Mouse (Mus musculus) heart, embryonic 15.5 days (tissue): Measurements from ENCODE around the gene Sipa1l3. TPM values are rescaled to one million over a fixed set of nuclear protein-coding genes. Genes with fewer than 3 reads are reported as not detected.

Source experiments
- ATAC-seq: fragments of 200-750 bp; cut with Nextera tagmentation; replicated peaks from 2 replicates; pipeline ENCODE4 v1.8.0; 2017; ENCODE audit warnings: low read depth, moderate TSS enrichment; ENCODE audit not compliant: insufficient number of reproducible peaks, insufficient read depth, low FRiP score
- H3K27ac ChIP-seq: fragments of 300-500 bp; sonication (generic); 2 replicates; pipeline ENCODE4 v1.5.1; 2015; ENCODE audit warnings: mild to moderate bottlenecking, inconsistent platforms
- H3K27me3 ChIP-seq: fragments of 300-500 bp; sonication (generic); 2 replicates; pipeline ENCODE4 v1.6.1; 2015; ENCODE audit warnings: inconsistent platforms
- H3K36me3 ChIP-seq: fragments of 300-500 bp; sonication (generic); 2 replicates; pipeline ENCODE4 v1.6.1; 2015; ENCODE audit warnings: mild to moderate bottlenecking, inconsistent platforms
- H3K4me1 ChIP-seq: fragments of 300-500 bp; sonication (generic); replicated peaks from 2 replicates; pipeline ENCODE4 v1.6.1; 2015; ENCODE audit warnings: inconsistent platforms
- H3K4me2 ChIP-seq: fragments of 300-500 bp; sonication (generic); 2 replicates; pipeline ENCODE4 v1.6.1; 2015; ENCODE audit warnings: inconsistent platforms, mild to moderate bottlenecking, moderate library complexity
- H3K4me3 ChIP-seq: fragments of 300-500 bp; sonication (generic); 2 replicates; pipeline ENCODE4 v1.5.1; 2015; ENCODE audit warnings: mild to moderate bottlenecking, inconsistent platforms
- H3K9ac ChIP-seq: fragments of 300-500 bp; sonication (generic); 2 replicates; pipeline ENCODE4 v1.6.1; 2015; ENCODE audit warnings: mild to moderate bottlenecking, inconsistent platforms
- H3K9me3 ChIP-seq: fragments of 300-500 bp; sonication (generic); replicated peaks from 2 replicates; pipeline ENCODE4 v1.6.1; 2016; ENCODE audit warnings: inconsistent platforms
- WGBS: fragments of 180-500 bp; shearing (Covaris S2); methylation state at CpG from one replicate; pipeline ENCODE4 v1.1.7; 2015; ENCODE audit warnings: mixed read lengths; 5-methylcytosine and 5-hydroxymethylcytosine counted together
- polyA plus RNA-seq: library from polyadenylated mRNA; unstranded; fragments of >200 nt; fragmentation: Nextera tagmentation; extraction: Ambion mirVana; gene quantifications from 2 replicates; pipeline ENCODE4 v1.2.1, GENCODE M21; 2015

Gene Sipa1l3
- polyA plus RNA-seq, 1 experiment from 2014 or later = 2.2 TPM

DNA sequence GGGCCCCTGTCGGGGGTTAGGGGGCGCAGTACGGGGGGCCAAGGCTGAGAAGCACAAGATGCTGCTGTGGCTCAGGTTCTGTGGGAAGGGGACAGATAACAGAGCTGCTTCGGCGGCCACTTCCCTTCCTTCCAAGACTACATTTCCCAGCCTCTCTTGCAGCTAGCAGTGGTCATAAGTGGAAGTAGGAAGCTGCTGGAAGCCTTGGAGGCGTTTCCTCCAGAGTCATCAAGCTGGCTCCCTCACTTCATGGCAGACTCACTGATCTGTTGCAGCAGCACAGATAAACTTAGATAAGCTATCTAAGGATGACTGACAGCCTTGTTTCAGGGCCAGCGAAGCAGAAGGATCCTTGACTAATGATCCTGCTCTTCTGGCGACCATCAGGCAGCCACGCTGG, 76.6 kb downstream of the Sipa1l3 start:
- no peak overlapping the region for H3K4me3 ChIP-seq
- peak overlapping the region; percentile 33 for H3K4me2 ChIP-seq
- no peaks in the 10 kb centered on the region for H3K9me3 ChIP-seq
- H3K36me3 ChIP-seq = no peaks in the 10 kb centered on the region
- no peak overlapping the region for H3K9ac ChIP-seq
- peaks cover 86% of the 10 kb centered on the region for H3K27me3 ChIP-seq
- no peak for ATAC-seq
- peaks cover 23% of the 10 kb centered on the region for H3K4me1 ChIP-seq
- no peak overlapping the region for H3K27ac ChIP-seq
- 48% methylated on average over 9 of the region's 9 CpGs for WGBS

DNA sequence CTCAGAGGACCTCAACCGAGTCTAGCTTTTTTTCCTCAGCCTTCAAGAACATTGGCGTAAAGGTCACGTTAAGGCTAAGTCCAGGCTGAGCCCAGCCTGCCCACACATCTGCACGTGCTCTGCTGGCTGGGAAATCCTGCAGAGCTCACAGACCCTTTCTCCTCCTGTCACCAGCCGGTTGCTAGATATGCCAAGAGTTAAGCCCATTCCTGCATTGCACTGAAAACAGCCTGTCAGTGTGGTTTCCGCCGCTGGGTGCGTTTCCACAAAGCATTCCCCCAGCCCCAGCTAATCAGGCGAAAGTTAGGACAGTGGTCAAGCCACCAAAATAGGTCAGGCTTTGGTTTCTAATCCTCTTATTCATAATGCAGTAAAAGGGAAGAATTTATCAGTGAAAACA, 77.3 kb downstream of the Sipa1l3 start:
- Histone ChIP-seq H3K36me3 (no peaks in the 10 kb centered on the region), H3K9ac (no peak overlapping the region), H3K4me1 (peaks cover 28% of the 10 kb centered on the region), H3K4me2 (no peak overlapping the region), H3K27me3 (peaks cover 83% of the 10 kb centered on the region), H3K9me3 (no peaks in the 10 kb centered on the region), H3K4me3 (no peak overlapping the region), H3K27ac (no peak overlapping the region)
- no peak for ATAC-seq
- 50% methylated on average over 9 of the region's 9 CpGs for WGBS

DNA sequence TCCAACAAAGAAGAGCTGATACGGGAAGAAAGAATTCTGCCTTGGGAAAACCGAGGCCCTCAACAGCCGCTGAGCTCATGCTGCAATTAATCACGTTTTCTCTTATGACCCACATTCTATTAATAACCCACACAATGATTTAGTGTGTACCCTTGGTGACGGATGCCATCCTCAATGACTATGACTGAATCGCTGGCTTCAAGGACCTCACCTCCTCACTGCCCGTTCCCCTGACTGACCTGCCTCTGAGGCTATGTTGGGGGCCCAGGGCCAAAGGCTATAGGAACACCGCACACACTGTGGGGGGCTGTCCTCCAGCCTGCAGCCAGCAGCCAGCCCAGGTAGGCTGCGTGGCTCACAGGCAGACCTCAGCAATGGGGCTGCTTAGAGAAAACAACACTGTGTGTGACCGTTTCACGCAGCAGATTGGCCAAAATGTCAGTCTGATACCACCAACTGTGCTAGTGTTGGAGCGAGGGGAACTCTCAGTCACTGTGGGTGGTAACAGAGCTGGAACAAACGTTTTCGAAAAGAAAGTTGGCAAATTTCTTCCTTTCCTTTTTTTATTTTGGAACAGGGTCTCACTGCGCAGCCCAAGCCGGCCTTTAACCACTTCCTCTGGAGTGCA, 79.7 kb downstream of the Sipa1l3 start:
- Histone ChIP-seq H3K36me3 (no peaks in the 10 kb centered on the region), H3K27ac (no peak overlapping the region), H3K9ac (no peak overlapping the region), H3K4me3 (no peak overlapping the region), H3K4me1 (peaks cover 25% of the 10 kb centered on the region), H3K9me3 (no peaks in the 10 kb centered on the region), H3K27me3 (peaks cover 91% of the 10 kb centered on the region), H3K4me2 (no peak overlapping the region)
- ATAC-seq = no peak
- 55% methylated on average over 16 of the region's 16 CpGs for WGBS

DNA sequence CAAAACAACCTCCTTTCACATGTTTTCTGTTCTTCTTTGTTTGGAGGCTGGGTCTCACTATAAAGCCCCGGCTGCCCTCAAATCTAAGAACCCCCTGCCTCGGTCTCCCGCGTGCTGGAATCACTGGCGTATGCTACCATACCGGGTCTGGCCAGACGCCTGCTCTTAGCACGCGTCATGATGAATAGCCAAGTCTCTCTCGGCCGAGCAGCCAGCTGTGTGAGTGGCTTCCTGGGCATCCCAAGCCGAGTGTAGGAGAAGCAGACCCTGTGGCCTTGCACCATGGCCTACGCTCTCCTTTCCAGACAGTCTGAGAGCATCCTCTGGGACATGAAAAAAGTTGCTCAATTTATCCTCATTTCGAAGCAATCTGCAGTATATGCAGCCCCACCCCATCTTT, 80.2 kb downstream of the Sipa1l3 start:
- Histone ChIP-seq H3K36me3 (no peaks in the 10 kb centered on the region), H3K9ac (no peak overlapping the region), H3K27ac (no peak overlapping the region), H3K4me1 (peaks cover 25% of the 10 kb centered on the region), H3K4me3 (no peak overlapping the region), H3K9me3 (no peaks in the 10 kb centered on the region), H3K4me2 (no peak overlapping the region), H3K27me3 (peaks cover 94% of the 10 kb centered on the region)
- no peak for ATAC-seq
- 86% methylated on average over 14 of the region's 14 CpGs for WGBS

DNA sequence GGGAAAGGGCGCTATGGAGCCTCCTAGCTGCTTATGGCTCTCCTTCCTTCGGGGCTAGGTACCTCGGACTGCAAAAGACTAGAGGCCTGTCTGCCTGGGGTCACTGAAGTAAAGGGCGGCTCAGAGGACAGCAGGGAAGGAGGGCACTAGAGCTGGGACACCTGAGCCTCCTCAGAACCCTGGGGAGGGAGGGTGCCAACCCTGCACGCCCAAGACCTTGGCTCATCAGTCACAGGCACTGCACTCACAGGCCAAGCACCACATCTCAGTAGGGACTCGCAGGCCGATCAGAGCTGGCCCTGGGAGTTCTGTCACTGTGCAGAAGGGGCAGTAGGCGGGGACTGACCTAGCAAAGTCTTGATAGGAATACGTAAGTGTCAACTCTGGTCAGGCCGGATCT, 81.4 kb downstream of the Sipa1l3 start:
- Histone ChIP-seq H3K9me3 (no peaks in the 10 kb centered on the region), H3K9ac (no peak overlapping the region), H3K27ac (no peak overlapping the region), H3K4me3 (no peak overlapping the region), H3K4me2 (no peak overlapping the region), H3K36me3 (no peaks in the 10 kb centered on the region), H3K27me3 (peaks cover 91% of the 10 kb centered on the region), H3K4me1 (peaks cover 25% of the 10 kb centered on the region)
- ATAC-seq = no peak
- WGBS = 72% methylated on average over 10 of the region's 10 CpGs

DNA sequence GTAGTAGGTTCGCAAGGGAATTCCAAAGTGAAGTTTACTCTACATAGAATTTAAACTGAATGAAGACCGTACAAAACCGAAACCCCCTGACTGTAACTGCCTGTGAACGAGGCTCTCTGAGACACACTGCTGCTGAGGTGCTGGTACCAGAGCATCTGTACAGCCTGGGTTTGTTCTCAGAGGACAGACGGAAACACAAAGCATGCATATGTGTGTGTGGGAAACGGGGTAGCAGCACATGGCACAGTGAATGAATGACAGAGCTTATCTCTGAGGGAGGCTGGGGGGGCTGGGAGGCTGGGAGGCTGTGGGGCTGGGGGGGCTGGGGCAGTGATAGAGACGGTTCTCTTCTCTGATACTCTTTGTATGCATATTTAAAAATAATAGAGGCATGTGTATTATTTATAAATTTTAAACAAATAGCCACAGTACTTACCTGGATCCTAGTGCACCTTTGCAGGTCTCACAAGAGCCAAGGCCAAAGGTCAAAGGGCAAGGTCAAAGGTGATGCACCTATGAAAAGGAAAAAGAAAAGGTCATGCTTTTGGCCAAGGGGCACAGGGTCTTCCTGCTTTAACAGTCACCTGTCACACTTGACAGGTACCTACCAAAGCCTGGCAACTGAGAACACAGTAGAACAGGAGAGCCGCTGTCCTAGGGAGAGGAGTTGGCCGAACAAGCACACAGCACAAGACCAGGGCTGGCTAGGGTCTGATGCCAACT, 84.0 kb downstream of the Sipa1l3 start:
- H3K9me3 ChIP-seq = no peaks in the 10 kb centered on the region
- H3K27ac ChIP-seq = no peak overlapping the region
- no peak overlapping the region for H3K4me2 ChIP-seq
- H3K9ac ChIP-seq = no peak overlapping the region
- peaks cover 91% of the 10 kb centered on the region for H3K27me3 ChIP-seq
- ATAC-seq = no peak
- H3K4me3 ChIP-seq = no peak overlapping the region
- WGBS = 81% methylated on average over 9 of the region's 9 CpGs
- no peaks in the 10 kb centered on the region for H3K36me3 ChIP-seq
- peaks cover 32% of the 10 kb centered on the region for H3K4me1 ChIP-seq

DNA sequence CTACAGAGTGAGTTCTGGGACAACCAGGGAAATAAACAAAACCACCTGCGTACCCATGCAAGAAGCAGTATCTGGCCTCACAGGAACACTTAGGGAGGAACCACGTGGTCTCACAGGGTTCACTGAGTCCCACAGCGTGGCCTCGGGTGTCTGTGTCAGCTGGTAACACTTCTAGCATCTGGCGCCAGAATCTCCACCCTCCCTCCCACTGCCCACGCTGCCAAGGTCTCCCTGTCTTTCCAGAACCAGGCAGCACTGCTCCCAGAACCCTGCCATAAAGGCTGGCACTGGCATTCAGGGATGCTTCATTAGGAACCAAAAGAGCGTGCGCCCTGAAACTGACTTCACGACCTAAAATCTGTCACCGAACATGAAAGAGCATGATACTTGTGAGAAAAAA, 84.7 kb downstream of the Sipa1l3 start:
- Histone ChIP-seq H3K4me3 (no peak overlapping the region), H3K4me2 (no peak overlapping the region), H3K27me3 (peaks cover 89% of the 10 kb centered on the region), H3K9ac (no peak overlapping the region), H3K36me3 (no peaks in the 10 kb centered on the region), H3K9me3 (no peaks in the 10 kb centered on the region), H3K4me1 (peaks cover 30% of the 10 kb centered on the region), H3K27ac (no peak overlapping the region)
- 83% methylated on average over 10 of the region's 10 CpGs for WGBS
- ATAC-seq = no peak

DNA sequence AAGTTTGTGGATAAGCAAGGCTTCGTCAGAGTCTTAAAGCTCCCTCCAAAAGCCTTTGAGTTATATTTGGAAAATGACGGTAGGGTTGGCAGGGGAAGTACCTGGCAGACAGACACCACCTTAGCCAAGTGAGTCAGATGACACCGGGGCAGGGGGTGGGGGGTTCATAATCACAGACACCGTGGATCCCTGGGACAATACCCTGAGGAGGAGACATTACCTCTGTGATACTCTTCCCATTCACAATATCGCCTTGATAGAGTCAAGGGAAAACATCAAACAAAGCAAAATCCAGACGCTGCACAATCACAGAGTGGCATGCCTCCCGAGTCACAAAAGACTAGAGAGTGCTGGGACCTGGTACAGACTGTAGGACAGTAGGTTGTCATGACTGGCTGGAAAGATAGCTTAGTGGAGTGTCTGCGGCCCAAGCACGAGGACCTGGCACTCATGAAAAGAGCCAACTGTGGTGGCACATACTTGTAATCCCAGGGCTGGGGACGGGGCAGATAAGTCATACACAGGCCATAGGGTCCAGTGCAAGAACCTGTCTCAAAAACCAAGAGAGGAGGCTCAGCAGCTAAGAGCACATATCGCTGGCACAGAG, 85.4 kb downstream of the Sipa1l3 start:
- H3K36me3 ChIP-seq = no peaks in the 10 kb centered on the region
- H3K4me2 ChIP-seq = no peak overlapping the region
- ATAC-seq = no peak
- peaks cover 87% of the 10 kb centered on the region for H3K27me3 ChIP-seq
- H3K4me1 ChIP-seq = peaks cover 24% of the 10 kb centered on the region
- no peak overlapping the region for H3K4me3 ChIP-seq
- no peak overlapping the region for H3K9ac ChIP-seq
- WGBS = 59% methylated on average over 11 of the region's 11 CpGs
- no peak overlapping the region for H3K27ac ChIP-seq
- no peaks in the 10 kb centered on the region for H3K9me3 ChIP-seq

DNA sequence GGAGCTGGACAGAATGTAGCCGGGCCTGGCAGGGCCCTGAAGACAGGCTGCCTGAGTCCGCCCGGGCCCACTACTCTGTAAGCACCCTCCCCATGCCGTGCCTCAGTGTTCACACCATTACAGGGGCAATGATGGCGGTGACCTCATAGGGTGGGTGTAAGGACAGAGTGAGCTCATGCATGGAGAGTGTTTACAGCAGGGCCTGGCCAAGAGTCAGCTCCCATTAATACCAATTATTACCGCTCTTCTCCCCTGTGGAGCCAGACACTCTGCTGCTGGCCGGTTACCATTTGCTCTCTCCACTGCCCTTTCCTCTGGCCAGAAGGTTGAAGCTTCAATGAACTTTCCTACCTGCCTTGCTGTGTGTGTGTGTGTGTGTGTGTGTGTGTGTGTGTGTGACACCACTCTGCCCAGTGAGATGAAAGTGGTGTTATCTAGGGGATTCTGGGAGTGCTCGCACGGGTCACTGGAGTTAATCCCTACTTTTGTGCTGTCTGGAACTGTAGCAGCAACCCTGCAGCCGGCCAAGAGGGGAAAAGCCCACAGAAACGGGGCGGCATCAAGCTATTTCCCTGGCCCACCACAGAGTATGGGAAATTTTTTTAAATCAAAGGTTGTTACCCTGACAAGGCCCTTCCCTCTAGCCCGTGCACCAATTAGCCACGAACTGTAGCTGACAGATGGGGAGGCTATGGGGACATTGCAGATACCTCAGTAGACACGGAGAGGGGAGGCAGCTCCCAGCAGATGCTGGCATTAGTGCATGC, 86.1 kb downstream of the Sipa1l3 start:
- Histone ChIP-seq H3K4me1 (peaks cover 24% of the 10 kb centered on the region), H3K9me3 (no peaks in the 10 kb centered on the region), H3K4me3 (no peak overlapping the region), H3K27ac (no peak overlapping the region), H3K36me3 (no peaks in the 10 kb centered on the region), H3K4me2 (no peak overlapping the region), H3K27me3 (peaks cover 88% of the 10 kb centered on the region), H3K9ac (no peak overlapping the region)
- WGBS = 39% methylated on average over 15 of the region's 15 CpGs
- no peak for ATAC-seq

DNA sequence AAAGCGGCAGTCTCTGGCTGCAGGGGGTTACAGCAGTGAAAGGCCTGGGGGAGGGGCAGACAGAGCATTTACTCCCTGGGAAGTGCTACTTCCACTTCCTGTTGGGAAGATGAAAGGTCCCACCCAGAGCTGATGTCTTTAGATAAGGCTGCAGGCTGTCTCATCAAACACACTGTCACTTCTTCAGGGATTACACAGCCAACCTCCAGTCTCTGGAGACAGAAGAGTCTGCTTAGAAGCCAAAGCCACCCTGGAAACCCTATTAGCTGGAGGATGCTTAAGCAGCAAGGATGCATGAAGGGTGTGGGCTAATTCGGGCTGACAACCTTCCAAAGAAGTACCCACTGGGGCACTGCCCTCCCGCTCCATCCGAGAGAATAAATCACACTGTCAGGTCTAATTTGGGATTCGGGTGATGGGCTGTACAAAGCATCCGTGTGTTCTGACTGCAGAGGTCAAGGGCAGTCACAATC, 87.7 kb downstream of the Sipa1l3 start:
- Histone ChIP-seq H3K9ac (no peak overlapping the region), H3K9me3 (no peaks in the 10 kb centered on the region), H3K4me2 (no peak overlapping the region), H3K27ac (no peak overlapping the region), H3K4me3 (no peak overlapping the region), H3K27me3 (peaks cover 91% of the 10 kb centered on the region), H3K4me1 (peaks cover 14% of the 10 kb centered on the region), H3K36me3 (no peaks in the 10 kb centered on the region)
- no peak for ATAC-seq
- 18% methylated on average over 6 of the region's 6 CpGs for WGBS

DNA sequence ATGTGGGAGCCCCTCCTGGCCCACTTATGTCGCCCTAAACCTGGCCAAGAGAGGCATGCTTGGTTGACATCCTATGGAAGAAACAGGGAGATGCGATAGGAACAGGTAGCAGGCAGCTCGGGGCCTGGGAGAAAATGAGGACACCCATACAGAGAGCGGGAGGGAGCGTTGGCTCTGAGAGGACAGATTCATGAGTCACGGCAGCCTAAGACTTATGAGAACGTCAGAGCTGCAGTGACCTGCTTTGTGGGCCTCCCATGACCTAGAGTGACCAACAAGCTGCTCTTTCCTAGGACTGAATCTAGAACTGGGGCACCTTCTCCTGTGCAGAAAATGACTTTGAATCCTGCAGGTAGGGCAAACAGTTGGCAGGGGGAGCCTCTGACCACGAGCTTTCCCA, 92.4 kb downstream of the Sipa1l3 start:
- 83% methylated on average over 8 of the region's 8 CpGs for WGBS
- no peak for ATAC-seq
- Histone ChIP-seq H3K27ac (no peak overlapping the region), H3K9me3 (no peaks in the 10 kb centered on the region), H3K36me3 (no peaks in the 10 kb centered on the region), H3K9ac (no peak overlapping the region), H3K4me2 (no peak overlapping the region), H3K4me3 (no peak overlapping the region), H3K27me3 (peaks cover 89% of the 10 kb centered on the region), H3K4me1 (peaks cover 20% of the 10 kb centered on the region)
